Mouse (Mus musculus): ENCODE data around the gene Ttc9. TPM values are rescaled to one million over a fixed set of nuclear protein-coding genes. Genes with fewer than 3 reads are reported as not detected.

Gene Ttc9
- total and polyA plus RNA-seq, 3 experiments = 0.27 TPM; not detected in 2

- ATAC-seq (ENCODE audit: extremely low read depth, insufficient number of reproducible peaks, low FRiP score, poor library complexity, severe bottlenecking) = no peak
- TF ChIP-seq GATA1 (IDR thresholded peaks at IDR 0.05; ENCODE audit: borderline replicate concordance, low read length) = no peak
- TF ChIP-seq GATA2 (IDR thresholded peaks at IDR 0.05; ENCODE audit: borderline replicate concordance, low read depth, low read length) = no peak
- no peak for TF ChIP-seq CTCF (IDR thresholded peaks at IDR 0.05; ENCODE audit: low read depth, low read length)
- no peak for TF ChIP-seq TAL1 (conservative IDR thresholded peaks at IDR 0.05; ENCODE audit: low read depth, low read length)
- TF ChIP-seq POLR2AphosphoS5 (IDR thresholded peaks at IDR 0.05; ENCODE audit: insufficient replicate concordance, low read depth, low read length) = no peak
- no peaks in the 10 kb centered on the region for H3K36me3 ChIP-seq (replicated peaks)
- no peaks in the 10 kb centered on the region for H3K4me1 ChIP-seq (ENCODE audit: insufficient read depth, low read depth, low read length)
- no peaks in the 10 kb centered on the region for H3K9me3 ChIP-seq (replicated peaks)
- no peak for DNase-seq (ENCODE audit: low spot score)
- no peak overlapping the region for H3K4me3 ChIP-seq (ENCODE audit: low read depth, low read length)
- H3K27me3 ChIP-seq (ENCODE audit: insufficient read depth, low read length) = peaks cover 20% of the 10 kb centered on the region
These were observed 22.3 kb downstream of the Ttc9 start for GRCm38 (mm10) chr12:81653344-81653743.

GRCm38 (mm10) chr12:81657321-81657720, 26.3 kb downstream of the Ttc9 start:
- Histone ChIP-seq H3K27me3 (ENCODE audit: insufficient read depth, low read length) (peaks cover 21% of the 10 kb centered on the region), H3K9me3 (replicated peaks) (no peaks in the 10 kb centered on the region), H3K4me3 (ENCODE audit: low read depth, low read length) (no peak overlapping the region), H3K36me3 (replicated peaks) (no peaks in the 10 kb centered on the region), H3K4me1 (ENCODE audit: insufficient read depth, low read depth, low read length) (no peaks in the 10 kb centered on the region)
- DNase-seq (ENCODE audit: low spot score) (no peak), ATAC-seq (ENCODE audit: extremely low read depth, insufficient number of reproducible peaks, low FRiP score, poor library complexity, severe bottlenecking) (no peak)
- TF ChIP-seq GATA1 (IDR thresholded peaks at IDR 0.05; ENCODE audit: borderline replicate concordance, low read length) = no peak
- TF ChIP-seq POLR2AphosphoS5 (IDR thresholded peaks at IDR 0.05; ENCODE audit: insufficient replicate concordance, low read depth, low read length) = no peak
- TF ChIP-seq CTCF (IDR thresholded peaks at IDR 0.05; ENCODE audit: low read depth, low read length) = no peak
- no peak for TF ChIP-seq TAL1 (conservative IDR thresholded peaks at IDR 0.05; ENCODE audit: low read depth, low read length)

GRCm38 (mm10) chr12:81658086-81658485, 27.0 kb downstream of the Ttc9 start:
- no peak for ATAC-seq (ENCODE audit: extremely low read depth, insufficient number of reproducible peaks, low FRiP score, poor library complexity, severe bottlenecking)

GRCm38 (mm10) chr12:81662076-81662475, 31.0 kb downstream of the Ttc9 start:
- peaks cover 11% of the 10 kb centered on the region for H3K4me1 ChIP-seq (ENCODE audit: insufficient read depth, low read depth, low read length)
- ATAC-seq (ENCODE audit: extremely low read depth, insufficient number of reproducible peaks, low FRiP score, poor library complexity, severe bottlenecking) (no peak), DNase-seq (ENCODE audit: low spot score) (no peak)
- H3K9me3 ChIP-seq (replicated peaks) = no peaks in the 10 kb centered on the region
- H3K27me3 ChIP-seq (ENCODE audit: insufficient read depth, low read length) = peaks cover 16% of the 10 kb centered on the region
- no peak for TF ChIP-seq CTCF (IDR thresholded peaks at IDR 0.05; ENCODE audit: low read depth, low read length)
- H3K36me3 ChIP-seq (replicated peaks) = no peaks in the 10 kb centered on the region
- no peak overlapping the region for H3K4me3 ChIP-seq (ENCODE audit: low read depth, low read length)

More at GRCm38 (mm10) chr12:81658086-81658485, 27.0 kb downstream of the Ttc9 start:
- no peaks in the 10 kb centered on the region for H3K36me3 ChIP-seq (replicated peaks)
- no peak overlapping the region for H3K4me3 ChIP-seq (ENCODE audit: low read depth, low read length)
- no peaks in the 10 kb centered on the region for H3K4me1 ChIP-seq (ENCODE audit: insufficient read depth, low read depth, low read length)
- TF ChIP-seq POLR2AphosphoS5 (IDR thresholded peaks at IDR 0.05; ENCODE audit: insufficient replicate concordance, low read depth, low read length) (no peak), GATA2 (IDR thresholded peaks at IDR 0.05; ENCODE audit: borderline replicate concordance, low read depth, low read length) (no peak), CTCF (IDR thresholded peaks at IDR 0.05; ENCODE audit: low read depth, low read length) (no peak), TAL1 (conservative IDR thresholded peaks at IDR 0.05; ENCODE audit: low read depth, low read length) (no peak), GATA1 (IDR thresholded peaks at IDR 0.05; ENCODE audit: borderline replicate concordance, low read length) (no peak)
- H3K9me3 ChIP-seq (replicated peaks) = no peaks in the 10 kb centered on the region
- no peak for DNase-seq (ENCODE audit: low spot score)
- peaks cover 21% of the 10 kb centered on the region for H3K27me3 ChIP-seq (ENCODE audit: insufficient read depth, low read length)

GRCm38 (mm10) chr12:81663116-81663515, 32.1 kb downstream of the Ttc9 start:
- no peak overlapping the region for H3K4me3 ChIP-seq (ENCODE audit: low read depth, low read length)
- no peaks in the 10 kb centered on the region for H3K9me3 ChIP-seq (replicated peaks)
- TF ChIP-seq GATA1 (IDR thresholded peaks at IDR 0.05; ENCODE audit: borderline replicate concordance, low read length) (no peak), GATA2 (IDR thresholded peaks at IDR 0.05; ENCODE audit: borderline replicate concordance, low read depth, low read length) (no peak), POLR2AphosphoS5 (IDR thresholded peaks at IDR 0.05; ENCODE audit: insufficient replicate concordance, low read depth, low read length) (no peak), CTCF (IDR thresholded peaks at IDR 0.05; ENCODE audit: low read depth, low read length) (no peak), TAL1 (conservative IDR thresholded peaks at IDR 0.05; ENCODE audit: low read depth, low read length) (no peak)
- peaks cover 11% of the 10 kb centered on the region for H3K4me1 ChIP-seq (ENCODE audit: insufficient read depth, low read depth, low read length)
- H3K27me3 ChIP-seq (ENCODE audit: insufficient read depth, low read length) = peaks cover 13% of the 10 kb centered on the region
- ATAC-seq (ENCODE audit: extremely low read depth, insufficient number of reproducible peaks, low FRiP score, poor library complexity, severe bottlenecking) (no peak), DNase-seq (ENCODE audit: low spot score) (no peak)
- no peaks in the 10 kb centered on the region for H3K36me3 ChIP-seq (replicated peaks)

- Histone ChIP-seq H3K9me3 (replicated peaks) (no peaks in the 10 kb centered on the region), H3K4me1 (ENCODE audit: insufficient read depth, low read depth, low read length) (peaks cover 11% of the 10 kb centered on the region), H3K4me3 (ENCODE audit: low read depth, low read length) (no peak overlapping the region), H3K27me3 (ENCODE audit: insufficient read depth, low read length) (peaks cover 13% of the 10 kb centered on the region), H3K36me3 (replicated peaks) (no peaks in the 10 kb centered on the region)
- no peak for ATAC-seq (ENCODE audit: extremely low read depth, insufficient number of reproducible peaks, low FRiP score, poor library complexity, severe bottlenecking)
- TF ChIP-seq POLR2AphosphoS5 (IDR thresholded peaks at IDR 0.05; ENCODE audit: insufficient replicate concordance, low read depth, low read length) (no peak), TAL1 (conservative IDR thresholded peaks at IDR 0.05; ENCODE audit: low read depth, low read length) (no peak), GATA1 (IDR thresholded peaks at IDR 0.05; ENCODE audit: borderline replicate concordance, low read length) (no peak), GATA2 (IDR thresholded peaks at IDR 0.05; ENCODE audit: borderline replicate concordance, low read depth, low read length) (no peak), CTCF (IDR thresholded peaks at IDR 0.05; ENCODE audit: low read depth, low read length) (no peak)
- DNase-seq (ENCODE audit: low spot score) = no peak
These were observed 32.9 kb downstream of the Ttc9 start for GRCm38 (mm10) chr12:81663906-81664305.

GRCm38 (mm10) chr12:81668406-81668805, 37.4 kb downstream of the Ttc9 start:
- ATAC-seq (ENCODE audit: extremely low read depth, insufficient number of reproducible peaks, low FRiP score, poor library complexity, severe bottlenecking) (no peak), DNase-seq (ENCODE audit: low spot score) (no peak)
- Histone ChIP-seq H3K36me3 (replicated peaks) (no peaks in the 10 kb centered on the region), H3K27me3 (ENCODE audit: insufficient read depth, low read length) (peaks cover 11% of the 10 kb centered on the region), H3K4me1 (ENCODE audit: insufficient read depth, low read depth, low read length) (peaks cover 9% of the 10 kb centered on the region), H3K4me3 (ENCODE audit: low read depth, low read length) (no peak overlapping the region), H3K9me3 (replicated peaks) (no peaks in the 10 kb centered on the region)
- TF ChIP-seq GATA1 (IDR thresholded peaks at IDR 0.05; ENCODE audit: borderline replicate concordance, low read length) = no peak
- no peak for TF ChIP-seq CTCF (IDR thresholded peaks at IDR 0.05; ENCODE audit: low read depth, low read length)
- no peak for TF ChIP-seq POLR2AphosphoS5 (IDR thresholded peaks at IDR 0.05; ENCODE audit: insufficient replicate concordance, low read depth, low read length)
- TF ChIP-seq TAL1 (conservative IDR thresholded peaks at IDR 0.05; ENCODE audit: low read depth, low read length) = no peak
- no peak for TF ChIP-seq GATA2 (IDR thresholded peaks at IDR 0.05; ENCODE audit: borderline replicate concordance, low read depth, low read length)

Data from G1E (cell line).